Mouse (Mus musculus) neural tube, embryonic 14.5 days (tissue): ENCODE measurements around the gene Polr1e. TPM values are rescaled to one million over a fixed set of nuclear protein-coding genes. Genes with fewer than 3 reads are reported as not detected.

Experiments used
- ATAC-seq: fragments of 200-750 bp; cut with Nextera tagmentation; 2 replicates; pipeline ENCODE4 v1.8.0; 2017; ENCODE audit warnings: low read depth, mild to moderate bottlenecking, moderate TSS enrichment, moderate library complexity
- H3K27ac ChIP-seq: fragments of 300-500 bp; sonication (generic); 2 replicates; pipeline ENCODE4 v1.5.1; 2014; ENCODE audit warnings: low read depth, mild to moderate bottlenecking, control low read depth, low read length, moderate library complexity, mixed read lengths
- H3K27me3 ChIP-seq: fragments of 300-500 bp; sonication (generic); 2 replicates; pipeline ENCODE4 v1.6.1; 2014; ENCODE audit warnings: low read length; ENCODE audit not compliant: control insufficient read depth, insufficient read depth
- H3K36me3 ChIP-seq: fragments of 300-500 bp; sonication (generic); 2 replicates; pipeline ENCODE4 v1.6.1; 2014; ENCODE audit warnings: low read length, mixed read lengths; ENCODE audit not compliant: control insufficient read depth, insufficient read depth
- H3K4me1 ChIP-seq: fragments of 300-500 bp; sonication (generic); 2 replicates; pipeline ENCODE4 v1.6.1; 2014; ENCODE audit warnings: low read length; ENCODE audit not compliant: control insufficient read depth, insufficient read depth
- H3K4me2 ChIP-seq: fragments of 300-500 bp; sonication (generic); 2 replicates; pipeline ENCODE4 v1.6.1; 2014; ENCODE audit warnings: mild to moderate bottlenecking, low read depth, low read length, control low read depth
- H3K4me3 ChIP-seq: fragments of 300-500 bp; sonication (generic); 2 replicates; pipeline ENCODE4 v1.5.1; 2014; ENCODE audit warnings: low read depth, low read length, control low read depth, mixed read lengths
- H3K9ac ChIP-seq: fragments of 300-500 bp; sonication (generic); replicated peaks from 2 replicates; pipeline ENCODE4 v1.6.1; 2014; ENCODE audit warnings: low read depth, mild to moderate bottlenecking, control low read depth, low read length, mixed read lengths
- H3K9me3 ChIP-seq: fragments of 300-500 bp; sonication (generic); 2 replicates; pipeline ENCODE4 v1.6.1; 2016; ENCODE audit warnings: low read length; ENCODE audit not compliant: control insufficient read depth
- WGBS: fragments of 180-500 bp; shearing (Covaris S2); extraction: QIAGEN DNeasy Blood & Tissue Kit; methylation state at CpG from one replicate; pipeline ENCODE4 v1.1.7; 2014; 5-methylcytosine and 5-hydroxymethylcytosine counted together
- polyA plus RNA-seq: library from polyadenylated mRNA; unstranded; fragments of >200 nt; fragmentation: Nextera tagmentation; extraction: Ambion mirVana; gene quantifications from 2 replicates; pipeline ENCODE4 v1.2.1, GENCODE M21; 2014

Gene Polr1e
- 36.3 and 42.8 TPM in 2 replicates for polyA plus RNA-seq

GRCm38 (mm10) chr4:45018452-45018980 is at the start of gene Polr1e:
Gene Polr1e (plus strand): TSS chr4:45018583.
- Histone ChIP-seq H3K27ac (no peak within 1 kb of the TSS), H3K36me3 (no peaks in the 10 kb centered on the region), H3K9me3 (no peaks in the 10 kb centered on the region), H3K4me2 (peak within 1 kb of the TSS; percentile 92), H3K4me3 (peak within 1 kb of the TSS; percentile 67), H3K4me1 (peaks cover 13% of the 10 kb centered on the region), H3K27me3 (no peaks in the 10 kb centered on the region), H3K9ac (peak within 1 kb of the TSS; percentile 58)
- under 1% methylated on average over 29 of the region's 29 CpGs for WGBS
- ATAC-seq: peak; percentile 86

- Histone ChIP-seq H3K36me3 (no peaks in the 10 kb centered on the region), H3K4me1 (no peaks in the 10 kb centered on the region), H3K27me3 (no peaks in the 10 kb centered on the region), H3K4me2 (no peak overlapping the region), H3K4me3 (no peak overlapping the region), H3K27ac (no peak overlapping the region), H3K9me3 (no peaks in the 10 kb centered on the region), H3K9ac (no peak overlapping the region)
- ATAC-seq: no peak
- 94% methylated on average over 7 of the region's 7 CpGs for WGBS
These were observed 48.3 kb upstream of the Polr1e start for GRCm38 (mm10) chr4:44970056-44970455.

- ATAC-seq: no peak
- Histone ChIP-seq H3K4me2 (no peak overlapping the region), H3K9ac (no peak overlapping the region), H3K4me3 (no peak overlapping the region), H3K27me3 (no peaks in the 10 kb centered on the region), H3K4me1 (no peaks in the 10 kb centered on the region), H3K36me3 (no peaks in the 10 kb centered on the region), H3K9me3 (no peaks in the 10 kb centered on the region), H3K27ac (no peak overlapping the region)
- 24% methylated on average over 10 of the region's 10 CpGs for WGBS
These were observed 47.7 kb upstream of the Polr1e start for GRCm38 (mm10) chr4:44970612-44971110.

GRCm38 (mm10) chr4:44973450-44973849 is 44.9 kb upstream of the Polr1e start:
- no peak overlapping the region for H3K4me3 ChIP-seq
- no peaks in the 10 kb centered on the region for H3K27me3 ChIP-seq
- H3K9me3 ChIP-seq: no peaks in the 10 kb centered on the region
- no peak for ATAC-seq
- no peaks in the 10 kb centered on the region for H3K36me3 ChIP-seq
- no peak overlapping the region for H3K4me2 ChIP-seq
- no peak overlapping the region for H3K9ac ChIP-seq
- 9% methylated on average over 9 of the region's 9 CpGs for WGBS
- no peaks in the 10 kb centered on the region for H3K4me1 ChIP-seq
- H3K27ac ChIP-seq: no peak overlapping the region

GRCm38 (mm10) chr4:44973871-44974270 is 44.5 kb upstream of the Polr1e start:
- H3K4me2 ChIP-seq: no peak overlapping the region
- no peak overlapping the region for H3K27ac ChIP-seq

GRCm38 (mm10) chr4:44974331-44974730 is 44.1 kb upstream of the Polr1e start:
- no peaks in the 10 kb centered on the region for H3K36me3 ChIP-seq
- H3K4me3 ChIP-seq: no peak overlapping the region
- no peak overlapping the region for H3K27ac ChIP-seq
- ATAC-seq: no peak
- no peaks in the 10 kb centered on the region for H3K27me3 ChIP-seq
- H3K4me2 ChIP-seq: no peak overlapping the region
- WGBS: 77% methylated on average over 8 of the region's 8 CpGs
- H3K4me1 ChIP-seq: no peaks in the 10 kb centered on the region
- H3K9me3 ChIP-seq: no peaks in the 10 kb centered on the region
- no peak overlapping the region for H3K9ac ChIP-seq

More at GRCm38 (mm10) chr4:44973871-44974270, 44.5 kb upstream of the Polr1e start:
- 55% methylated on average over 14 of the region's 14 CpGs for WGBS
- ATAC-seq: no peak
- Histone ChIP-seq H3K27me3 (no peaks in the 10 kb centered on the region), H3K9ac (no peak overlapping the region), H3K4me3 (no peak overlapping the region), H3K4me1 (no peaks in the 10 kb centered on the region), H3K9me3 (no peaks in the 10 kb centered on the region), H3K36me3 (no peaks in the 10 kb centered on the region)

GRCm38 (mm10) chr4:44976026-44976615 is 42.3 kb upstream of the Polr1e start:
- Histone ChIP-seq H3K27ac (no peak overlapping the region), H3K27me3 (no peaks in the 10 kb centered on the region), H3K9ac (no peak overlapping the region), H3K36me3 (no peaks in the 10 kb centered on the region), H3K4me2 (no peak overlapping the region), H3K9me3 (no peaks in the 10 kb centered on the region), H3K4me1 (no peaks in the 10 kb centered on the region; the same call in 1 of the 2 replicates), H3K4me3 (no peak overlapping the region)
- no peak for ATAC-seq
- 79% methylated on average over 6 of the region's 6 CpGs for WGBS

- ATAC-seq: no peak
- 87% methylated on average over 10 of the region's 10 CpGs for WGBS
- no peaks in the 10 kb centered on the region for H3K27me3 ChIP-seq
These were observed 41.3 kb upstream of the Polr1e start for GRCm38 (mm10) chr4:44976921-44977710.

GRCm38 (mm10) chr4:44978175-44978574 is 40.2 kb upstream of the Polr1e start:
- H3K36me3 ChIP-seq: no peaks in the 10 kb centered on the region
- 81% methylated on average over 5 of the region's 5 CpGs for WGBS
- H3K4me3 ChIP-seq: no peak overlapping the region
- no peak for ATAC-seq
- no peaks in the 10 kb centered on the region for H3K9me3 ChIP-seq
- H3K27me3 ChIP-seq: no peaks in the 10 kb centered on the region
- H3K9ac ChIP-seq: no peak overlapping the region
- H3K4me1 ChIP-seq: peaks cover 9% of the 10 kb centered on the region; the same call in 1 of the 2 replicates
- H3K4me2 ChIP-seq: no peak overlapping the region
- H3K27ac ChIP-seq: no peak overlapping the region

More at GRCm38 (mm10) chr4:44976921-44977710, 41.3 kb upstream of the Polr1e start:
- no peaks in the 10 kb centered on the region for H3K9me3 ChIP-seq
- no peak overlapping the region for H3K27ac ChIP-seq
- H3K4me2 ChIP-seq: no peak overlapping the region
- peaks cover 9% of the 10 kb centered on the region; the same call in 1 of the 2 replicates for H3K4me1 ChIP-seq
- H3K36me3 ChIP-seq: no peaks in the 10 kb centered on the region
- H3K9ac ChIP-seq: no peak overlapping the region
- H3K4me3 ChIP-seq: no peak overlapping the region
